Mouse (Mus musculus) brain, embryonic 14.5 days (tissue): Measurements from ENCODE around the gene Msantd2.

Experiments used
- CTCF ChIP-seq: fragments of 200-500 bp; IDR thresholded peaks from 2 replicates; pipeline ENCODE4 v1.5.1; 2012; ENCODE audit warnings: inconsistent platforms, mild to moderate bottlenecking, moderate library complexity, borderline replicate concordance; ENCODE audit not compliant: insufficient read depth, insufficient read length; ENCODE audit errors: extremely low read depth
- POLR2A ChIP-seq: fragments of 200-500 bp; IDR thresholded peaks from 2 replicates; pipeline ENCODE4 v1.6.1; 2012; ENCODE audit warnings: mild to moderate bottlenecking, inconsistent platforms, borderline replicate concordance; ENCODE audit not compliant: poor library complexity, insufficient read depth, insufficient read length, severe bottlenecking; ENCODE audit errors: extremely low read depth

DNA sequence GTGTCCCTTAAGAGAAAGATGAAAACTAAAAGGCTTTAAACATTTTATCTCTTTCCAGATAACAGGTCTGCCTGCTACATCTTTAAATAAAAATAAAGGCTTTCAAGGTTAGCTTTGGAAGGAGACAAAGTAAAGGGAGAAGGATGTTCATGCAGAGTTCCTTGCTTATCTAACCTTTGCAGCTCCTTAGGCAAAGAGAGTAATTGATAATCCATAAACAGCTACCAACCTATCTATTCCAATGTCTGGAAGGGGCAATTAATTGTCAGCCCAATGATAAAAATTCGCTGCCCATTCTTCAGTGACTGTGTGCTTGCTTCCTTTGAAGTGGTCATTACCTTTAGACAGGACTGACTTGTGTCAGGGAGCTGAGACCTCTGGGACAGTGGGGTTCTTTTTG, 74.7 kb downstream of the Msantd2 start:
- TF ChIP-seq CTCF (no peak), POLR2A (no peak)
